Mouse (Mus musculus): ENCODE data around the gene C2cd5. TPM values are rescaled to one million over a fixed set of nuclear protein-coding genes. Genes with fewer than 3 reads are reported as not detected.

C2cd5 gene
- polyA plus RNA-seq, 1 experiment, result 16.0 TPM

GRCm38 (mm10) chr6:143133150-143133549 lies 33.2 kb upstream of the C2cd5 start:
- no peak for DNase-seq (ENCODE audit: low read depth in 1 of 2, low spot score in 2 of 2)
- 95% methylated on average over 2 of the region's 2 CpGs for WGBS
- no peaks in the 10 kb centered on the region for H3K36me3 ChIP-seq (ENCODE audit: control insufficient read depth, insufficient read depth, low read length)
- H3K4me1 ChIP-seq (ENCODE audit: control insufficient read depth, insufficient read depth, insufficient read length), result peaks cover 5% of the 10 kb centered on the region; the same call in 1 of the 2 replicates
- no peak overlapping the region for H3K4me3 ChIP-seq (ENCODE audit: extremely low read depth, insufficient read depth, insufficient read length)
- TF ChIP-seq POLR2A (IDR thresholded peaks at IDR 0.05; ENCODE audit: low read depth, low read length) (no peak), CTCF (IDR thresholded peaks at IDR 0.05; ENCODE audit: extremely low read depth, insufficient read depth, insufficient read length, insufficient replicate concordance) (no peak)
- H3K27ac ChIP-seq (ENCODE audit: insufficient read depth, low read length), result no peak overlapping the region
- H3K27me3 ChIP-seq (ENCODE audit: control insufficient read depth, insufficient read depth, low read length), result no peaks in the 10 kb centered on the region

DNA sequence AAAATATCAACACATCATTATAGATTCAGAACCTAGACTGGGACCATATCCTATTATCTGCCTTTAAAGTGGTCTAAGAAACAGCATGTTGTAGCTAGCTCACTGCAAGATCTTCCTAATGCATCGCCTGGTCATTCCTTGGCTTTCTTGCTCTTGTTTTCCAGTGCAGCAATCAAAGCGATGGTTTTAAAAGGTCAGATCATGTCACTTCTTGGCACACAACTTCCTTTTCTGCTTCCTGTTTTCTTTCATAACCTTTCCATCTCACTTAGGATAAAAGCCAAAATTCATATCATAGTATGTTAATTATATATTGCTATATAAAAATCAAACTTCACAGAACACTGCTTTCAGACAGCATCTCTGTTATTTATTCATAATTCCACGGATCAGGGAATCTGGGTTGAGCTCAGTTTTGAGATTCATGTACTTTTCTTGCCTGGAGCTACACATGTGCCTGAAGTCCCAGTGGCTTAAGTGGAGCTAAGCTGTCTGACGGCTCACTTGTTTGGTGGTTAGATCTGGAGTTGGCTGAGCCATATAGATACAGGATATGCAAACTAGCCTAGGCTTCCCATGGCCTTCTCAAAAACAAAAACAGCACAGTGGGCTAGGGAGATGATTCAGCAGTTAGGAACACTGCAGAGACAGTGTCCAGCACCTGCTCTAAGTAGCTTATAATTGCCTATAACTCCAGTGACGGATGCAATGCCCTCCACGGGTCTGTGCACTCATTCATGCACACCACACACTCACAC lies 32.1 kb upstream of the C2cd5 start:
- H3K4me3 ChIP-seq (ENCODE audit: extremely low read depth, insufficient read depth, insufficient read length), result no peak overlapping the region
- no peak for TF ChIP-seq POLR2A (IDR thresholded peaks at IDR 0.05; ENCODE audit: low read depth, low read length)
- no peak for TF ChIP-seq CTCF (IDR thresholded peaks at IDR 0.05; ENCODE audit: extremely low read depth, insufficient read depth, insufficient read length, insufficient replicate concordance)
- no peak for DNase-seq (ENCODE audit: low read depth in 1 of 2, low spot score in 2 of 2)
- H3K27me3 ChIP-seq (ENCODE audit: control insufficient read depth, insufficient read depth, low read length), result no peaks in the 10 kb centered on the region
- peaks cover 5% of the 10 kb centered on the region; the same call in 1 of the 2 replicates for H3K4me1 ChIP-seq (ENCODE audit: control insufficient read depth, insufficient read depth, insufficient read length)
- 48% methylated on average over 6 of the region's 6 CpGs for WGBS
- no peaks in the 10 kb centered on the region for H3K36me3 ChIP-seq (ENCODE audit: control insufficient read depth, insufficient read depth, low read length)
- H3K27ac ChIP-seq (ENCODE audit: insufficient read depth, low read length), result no peak overlapping the region

GRCm38 (mm10) chr6:143130411-143130810 lies 30.5 kb upstream of the C2cd5 start:
- H3K4me3 ChIP-seq (ENCODE audit: extremely low read depth, insufficient read depth, insufficient read length), result no peak overlapping the region
- TF ChIP-seq CTCF (IDR thresholded peaks at IDR 0.05; ENCODE audit: extremely low read depth, insufficient read depth, insufficient read length, insufficient replicate concordance) (no peak), POLR2A (IDR thresholded peaks at IDR 0.05; ENCODE audit: low read depth, low read length) (no peak)
- DNase-seq (ENCODE audit: low read depth in 1 of 2, low spot score in 2 of 2), result no peak
- peaks cover 5% of the 10 kb centered on the region; the same call in 1 of the 2 replicates for H3K4me1 ChIP-seq (ENCODE audit: control insufficient read depth, insufficient read depth, insufficient read length)
- H3K27me3 ChIP-seq (ENCODE audit: control insufficient read depth, insufficient read depth, low read length), result no peaks in the 10 kb centered on the region
- H3K36me3 ChIP-seq (ENCODE audit: control insufficient read depth, insufficient read depth, low read length), result no peaks in the 10 kb centered on the region
- 53% methylated on average over 4 of the region's 4 CpGs for WGBS
- H3K27ac ChIP-seq (ENCODE audit: insufficient read depth, low read length), result no peak overlapping the region

- no peak for DNase-seq (ENCODE audit: low read depth in 1 of 2, low spot score in 2 of 2)
- Histone ChIP-seq H3K36me3 (ENCODE audit: control insufficient read depth, insufficient read depth, low read length) (no peaks in the 10 kb centered on the region), H3K27me3 (ENCODE audit: control insufficient read depth, insufficient read depth, low read length) (no peaks in the 10 kb centered on the region), H3K27ac (ENCODE audit: insufficient read depth, low read length) (no peak overlapping the region), H3K4me3 (ENCODE audit: extremely low read depth, insufficient read depth, insufficient read length) (no peak overlapping the region), H3K4me1 (ENCODE audit: control insufficient read depth, insufficient read depth, insufficient read length) (peaks cover 5% of the 10 kb centered on the region; the same call in 1 of the 2 replicates)
- WGBS, result 87% methylated on average over 3 of the region's 3 CpGs
- no peak for TF ChIP-seq CTCF (IDR thresholded peaks at IDR 0.05; ENCODE audit: extremely low read depth, insufficient read depth, insufficient read length, insufficient replicate concordance)
- TF ChIP-seq POLR2A (IDR thresholded peaks at IDR 0.05; ENCODE audit: low read depth, low read length), result no peak
These were observed 30.0 kb upstream of the C2cd5 start for GRCm38 (mm10) chr6:143129952-143130351.

GRCm38 (mm10) chr6:143129466-143129865 lies 29.5 kb upstream of the C2cd5 start:
- no peaks in the 10 kb centered on the region for H3K36me3 ChIP-seq (ENCODE audit: control insufficient read depth, insufficient read depth, low read length)
- DNase-seq (ENCODE audit: low read depth in 1 of 2, low spot score in 2 of 2), result no peak
- H3K27me3 ChIP-seq (ENCODE audit: control insufficient read depth, insufficient read depth, low read length), result no peaks in the 10 kb centered on the region
- WGBS, result 95% methylated on average over 7 of the region's 7 CpGs
- H3K27ac ChIP-seq (ENCODE audit: insufficient read depth, low read length), result no peak overlapping the region
- peaks cover 5% of the 10 kb centered on the region; the same call in 1 of the 2 replicates for H3K4me1 ChIP-seq (ENCODE audit: control insufficient read depth, insufficient read depth, insufficient read length)
- no peak for TF ChIP-seq CTCF (IDR thresholded peaks at IDR 0.05; ENCODE audit: extremely low read depth, insufficient read depth, insufficient read length, insufficient replicate concordance)
- TF ChIP-seq POLR2A (IDR thresholded peaks at IDR 0.05; ENCODE audit: low read depth, low read length), result no peak
- no peak overlapping the region for H3K4me3 ChIP-seq (ENCODE audit: extremely low read depth, insufficient read depth, insufficient read length)

- Histone ChIP-seq H3K4me3 (ENCODE audit: extremely low read depth, insufficient read depth, insufficient read length) (no peak overlapping the region), H3K27me3 (ENCODE audit: control insufficient read depth, insufficient read depth, low read length) (no peaks in the 10 kb centered on the region), H3K27ac (ENCODE audit: insufficient read depth, low read length) (no peak overlapping the region), H3K4me1 (ENCODE audit: control insufficient read depth, insufficient read depth, insufficient read length) (no peaks in the 10 kb centered on the region), H3K36me3 (ENCODE audit: control insufficient read depth, insufficient read depth, low read length) (no peaks in the 10 kb centered on the region)
- no peak for TF ChIP-seq CTCF (IDR thresholded peaks at IDR 0.05; ENCODE audit: extremely low read depth, insufficient read depth, insufficient read length, insufficient replicate concordance)
- no peak for TF ChIP-seq POLR2A (IDR thresholded peaks at IDR 0.05; ENCODE audit: low read depth, low read length)
- no peak for DNase-seq (ENCODE audit: low read depth in 1 of 2, low spot score in 2 of 2)
These were observed 25.8 kb upstream of the C2cd5 start for GRCm38 (mm10) chr6:143125721-143126120.

GRCm38 (mm10) chr6:143119325-143119724 lies 19.4 kb upstream of the C2cd5 start:
- peaks cover under 1% of the 10 kb centered on the region; the same call in 1 of the 2 replicates for H3K4me1 ChIP-seq (ENCODE audit: control insufficient read depth, insufficient read depth, insufficient read length)
- H3K27me3 ChIP-seq (ENCODE audit: control insufficient read depth, insufficient read depth, low read length), result no peaks in the 10 kb centered on the region
- 90% methylated on average over 6 of the region's 6 CpGs for WGBS
- no peak overlapping the region for H3K27ac ChIP-seq (ENCODE audit: insufficient read depth, low read length)
- H3K4me3 ChIP-seq (ENCODE audit: extremely low read depth, insufficient read depth, insufficient read length), result no peak overlapping the region
- DNase-seq (ENCODE audit: low read depth in 1 of 2, low spot score in 2 of 2), result no peak
- no peak for TF ChIP-seq CTCF (IDR thresholded peaks at IDR 0.05; ENCODE audit: extremely low read depth, insufficient read depth, insufficient read length, insufficient replicate concordance)
- TF ChIP-seq POLR2A (IDR thresholded peaks at IDR 0.05; ENCODE audit: low read depth, low read length), result no peak
- H3K36me3 ChIP-seq (ENCODE audit: control insufficient read depth, insufficient read depth, low read length), result no peaks in the 10 kb centered on the region

Data from spleen, adult 2 months (tissue).